Mouse (Mus musculus) T-helper 1 cell (primary cell): ENCODE data around the gene Gpc1.

Experiments used
- in situ Hi-C: fragments of 300-600 bp; cut with MboI, MseI; formaldehyde crosslinking; loops from one replicate; pipeline ENCODE4 v1.15.1; 2025; ENCODE audit warnings: high pct_unique_total_duplicates

Gene Gpc1

DNA sequence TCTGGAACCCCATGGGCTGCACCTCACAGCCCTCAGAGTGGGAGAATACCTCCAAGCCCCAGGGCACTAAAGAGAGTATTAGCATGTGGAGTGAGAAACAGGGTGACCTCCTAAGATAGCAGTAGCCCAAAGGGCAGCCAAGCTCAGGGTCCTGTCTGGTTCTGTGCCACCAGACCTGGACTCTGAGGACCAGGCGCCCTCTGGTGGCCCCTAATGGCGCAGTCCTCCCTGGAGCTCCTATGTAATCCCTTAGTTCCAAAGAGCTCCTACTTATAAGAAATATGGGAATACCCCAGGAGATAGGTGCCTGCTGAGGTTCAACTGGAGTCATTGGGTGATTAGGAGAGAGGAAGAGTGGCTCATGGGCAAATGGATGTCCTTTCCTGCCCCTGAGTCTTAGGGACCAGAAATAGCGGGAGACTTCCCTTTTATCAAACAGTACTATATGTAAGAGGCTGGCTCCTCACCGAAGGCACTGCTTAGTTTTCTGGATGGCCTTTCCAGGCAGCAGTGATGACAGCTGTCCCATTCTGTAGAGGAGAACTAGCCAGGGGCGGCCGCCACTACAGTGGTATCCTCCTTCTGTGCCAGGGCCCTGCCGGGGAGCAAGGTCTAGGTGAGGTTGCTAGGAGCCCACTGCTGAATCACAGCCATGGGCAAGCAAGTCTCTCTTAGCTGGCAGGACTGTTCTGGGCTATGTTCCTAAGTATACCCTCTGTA is 2.7 kb downstream of the Gpc1 start:
- in situ Hi-C loops, result no loop called here

DNA sequence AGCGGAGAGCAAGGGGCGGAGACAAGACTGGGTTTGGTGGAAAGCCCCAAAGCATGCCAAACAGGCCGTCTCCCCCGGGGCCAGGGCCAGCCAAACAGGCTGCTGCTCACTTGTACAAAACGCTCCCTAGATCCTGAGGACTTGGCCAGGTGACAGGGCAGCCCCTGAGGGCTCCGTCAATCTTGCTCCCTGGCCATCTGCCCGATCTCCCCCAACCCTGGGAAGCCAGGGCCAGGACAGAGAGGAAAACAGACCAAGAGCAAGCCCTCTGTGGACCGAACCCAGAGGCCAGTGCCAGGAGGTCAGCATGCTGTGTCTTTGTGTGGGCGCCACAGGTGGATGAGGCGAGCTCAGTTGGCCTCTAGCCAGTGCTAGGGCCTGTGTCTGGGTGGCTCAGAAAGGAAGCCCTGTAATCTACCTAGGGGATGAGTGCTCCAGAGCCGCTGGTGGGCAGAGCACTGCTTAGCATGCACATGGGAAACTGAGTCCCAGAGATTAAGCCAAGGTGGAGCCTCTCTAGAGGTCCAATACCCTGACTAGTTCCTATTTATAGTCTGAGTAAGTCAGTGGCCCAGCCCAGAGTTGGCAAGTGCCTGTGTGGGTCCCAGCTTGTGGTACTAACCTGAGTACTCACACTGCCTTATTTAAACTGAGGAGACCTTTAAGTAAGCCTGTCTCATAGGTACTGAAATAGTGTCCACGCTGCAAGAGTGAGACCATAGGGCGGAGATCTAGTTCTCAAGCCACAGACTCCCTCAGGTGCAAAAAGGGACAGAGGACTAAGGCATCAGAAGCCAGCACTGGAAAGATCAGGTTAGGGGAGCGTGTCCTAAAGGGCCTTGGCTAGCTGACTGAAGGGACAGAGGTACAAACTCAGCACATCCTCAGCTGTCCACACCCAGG is 6.7 kb downstream of the Gpc1 start:
- in situ Hi-C loops, result no loop called here

DNA sequence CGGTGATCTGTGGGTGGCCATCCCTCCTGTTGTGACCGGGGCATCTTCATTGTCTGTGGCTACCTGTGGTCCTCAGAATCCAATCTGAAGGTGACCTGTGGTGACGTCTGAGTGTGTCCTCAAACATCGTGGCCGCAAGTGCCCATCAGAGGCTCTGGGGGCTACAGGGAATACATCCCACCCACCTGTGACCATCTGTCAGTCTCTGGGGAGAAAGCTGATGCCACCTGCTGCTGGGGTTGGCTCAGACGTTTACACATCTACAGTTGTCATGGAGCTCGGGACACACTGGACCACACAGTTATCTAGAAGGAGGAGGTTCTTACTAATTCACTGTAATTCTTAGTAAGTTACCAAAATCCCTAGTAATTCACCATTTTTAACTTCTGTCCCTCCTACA is 7.8 kb downstream of the Gpc1 start:
- in situ Hi-C loops, result no loop called here

DNA sequence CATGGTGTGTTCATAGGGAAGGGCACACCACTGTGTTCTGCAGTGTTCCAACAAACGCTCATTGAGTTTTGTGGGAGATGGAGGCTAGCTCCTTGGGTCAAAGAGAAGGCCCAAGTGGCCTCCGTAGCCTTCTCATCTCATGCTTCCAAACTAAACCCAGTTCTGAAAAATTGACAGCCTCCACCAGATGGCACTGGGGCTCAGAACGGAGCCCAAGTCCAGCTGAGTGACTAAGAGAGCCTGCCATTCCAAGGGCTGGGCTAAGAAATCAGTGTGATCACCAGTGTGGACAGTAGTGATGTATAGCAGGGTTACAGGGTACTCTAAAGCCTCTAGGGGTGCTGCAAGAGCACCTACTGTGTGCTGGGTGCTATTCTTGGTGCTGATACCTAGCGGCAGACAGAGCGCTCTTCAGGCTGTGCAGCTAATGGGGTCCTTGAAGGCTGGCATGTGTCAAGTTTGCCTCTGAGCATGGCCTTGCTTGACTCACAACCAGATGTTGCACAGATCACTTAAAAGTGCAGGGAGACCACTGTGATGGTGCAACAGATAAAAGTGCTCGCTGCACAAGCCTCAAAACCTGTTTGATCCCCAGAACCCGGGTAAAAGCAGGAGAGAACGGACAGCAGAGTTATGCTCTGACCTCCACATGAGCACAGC is 8.9 kb downstream of the Gpc1 start:
- in situ Hi-C loops, result no loop called here

DNA sequence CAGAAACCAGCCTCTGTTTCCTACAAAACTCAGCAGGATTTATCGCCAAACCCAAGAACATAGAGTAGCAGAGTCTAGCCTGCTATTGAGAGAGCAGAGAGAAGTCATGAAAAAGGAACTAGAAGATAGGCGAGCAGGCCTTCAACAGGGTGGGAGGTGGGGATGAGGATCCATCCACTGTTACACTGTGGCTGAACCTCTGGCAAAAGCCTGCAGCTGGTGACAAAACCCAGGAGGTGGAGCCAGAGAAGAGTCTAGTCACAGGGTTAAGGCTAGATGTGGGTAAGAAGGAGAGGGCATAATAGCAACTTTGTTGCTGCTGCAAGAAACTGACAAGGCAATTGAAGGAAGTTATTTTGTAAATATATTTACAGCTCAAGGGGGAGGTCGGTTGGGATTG is 10.0 kb downstream of the Gpc1 start:
- in situ Hi-C loops, result no loop called here

- in situ Hi-C loops, result no loop called here
These were observed 14.4 kb downstream of the Gpc1 start for GRCm38 (mm10) chr1:92845889-92846288.

DNA sequence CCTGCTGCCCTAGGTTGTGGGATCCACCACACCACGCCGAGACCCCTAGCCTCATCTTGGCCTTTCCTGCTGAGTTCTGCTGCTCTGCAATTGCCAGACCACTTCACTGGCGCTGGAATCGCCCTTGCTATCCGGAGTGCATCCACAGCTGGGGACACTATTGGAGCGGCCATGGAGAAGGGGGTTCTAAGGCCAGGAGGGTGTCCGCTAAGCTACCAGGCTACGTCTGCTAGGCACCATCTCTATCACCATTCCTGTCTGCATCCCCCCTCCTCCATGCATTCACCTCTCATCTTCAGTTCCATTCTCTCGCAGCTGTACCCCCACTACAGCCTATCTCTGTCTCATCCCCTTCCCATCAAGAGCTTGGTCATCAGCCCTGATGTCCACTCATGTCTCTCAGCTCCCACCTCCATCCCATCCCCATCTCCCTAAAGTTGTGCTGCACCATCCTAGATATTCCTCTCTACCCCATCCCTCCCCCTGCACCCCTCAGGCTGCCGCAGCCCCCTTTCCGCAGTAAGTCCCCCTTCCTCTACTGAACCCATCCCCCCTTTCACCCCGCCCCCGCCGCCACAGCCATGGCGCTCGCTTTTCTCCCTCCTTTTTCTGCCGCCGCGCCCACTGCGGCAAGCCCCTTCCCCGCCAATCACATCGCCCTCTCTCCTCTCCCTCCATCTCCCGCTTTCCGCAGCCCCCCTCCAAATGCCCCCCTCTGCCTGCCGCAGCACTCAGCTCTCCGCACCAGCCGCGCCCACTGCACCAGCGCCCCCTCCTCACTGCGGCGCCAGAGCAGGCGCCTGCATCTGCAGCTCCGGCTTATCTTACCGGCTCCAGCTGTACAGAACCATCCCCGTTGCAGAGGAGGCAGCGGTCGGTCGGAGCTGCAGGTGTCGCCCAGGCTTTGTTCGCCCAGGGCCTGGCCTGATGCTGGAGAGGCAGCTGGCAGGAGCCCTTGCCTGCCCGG is 16.7 kb downstream of the Gpc1 start:
- in situ Hi-C loops, result no loop called here

GRCm38 (mm10) chr1:92849491-92849890 is 18.0 kb downstream of the Gpc1 start:
- in situ Hi-C loops, result no loop called here

DNA sequence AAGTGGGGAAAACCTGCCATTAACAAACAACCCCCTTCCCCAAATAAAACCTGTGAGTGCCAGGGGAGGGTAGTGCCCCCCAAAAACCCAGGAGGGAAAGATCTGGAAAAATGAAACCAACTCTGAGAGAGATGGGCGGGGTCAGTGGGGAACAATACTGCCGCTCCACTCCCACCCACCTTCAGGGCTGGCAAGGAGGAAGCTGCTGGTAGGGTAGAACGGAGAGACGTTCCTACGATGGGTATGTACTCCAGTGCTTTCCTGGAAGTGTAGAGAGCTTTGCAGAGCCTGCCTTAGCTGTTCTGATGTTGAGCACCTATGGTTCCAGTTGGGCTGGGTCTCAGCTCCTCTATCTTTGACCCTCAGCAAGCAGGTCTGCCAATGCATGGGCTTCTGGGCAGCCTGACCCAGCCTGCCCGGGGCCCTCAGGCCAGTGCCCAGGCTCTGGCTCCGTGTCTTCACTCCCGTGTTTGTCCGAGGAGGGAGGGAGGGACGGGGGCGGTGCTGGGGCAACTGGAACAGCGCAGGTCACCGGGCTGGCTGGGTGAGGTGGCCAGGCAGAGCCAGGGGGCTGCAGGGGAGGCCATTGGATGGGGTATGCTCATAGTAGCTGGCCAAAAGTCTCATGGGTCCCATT is 18.6 kb downstream of the Gpc1 start:
- in situ Hi-C loops, result loop anchor here (10.0 kb wide), 1 partner anchor 1725 kb away; no protein-coding TSS in a partner anchor

DNA sequence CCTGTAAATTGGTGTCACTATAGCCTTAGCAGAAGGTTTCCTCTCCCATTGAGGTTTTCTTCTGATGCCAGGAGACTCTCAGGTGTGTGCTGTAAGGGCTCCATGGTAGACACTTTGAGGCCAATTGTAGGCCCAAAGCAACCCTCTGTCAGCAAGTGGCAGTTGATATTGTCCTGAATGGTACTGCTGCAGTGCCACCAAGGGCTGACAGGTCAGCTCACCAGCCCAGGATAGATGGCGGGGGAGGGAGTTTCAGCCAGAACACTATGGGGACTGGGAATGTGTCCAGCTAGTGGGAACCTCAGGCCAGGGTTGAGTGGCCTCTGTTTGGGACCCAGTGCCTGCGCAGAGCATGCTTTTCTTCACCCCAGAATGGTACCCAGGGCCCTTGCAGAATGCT is 21.0 kb downstream of the Gpc1 start:
- in situ Hi-C loops, result loop anchor here (10.0 kb wide), 1 partner anchor 1728 kb away; no protein-coding TSS in a partner anchor

GRCm38 (mm10) chr1:92861503-92861902 is 30.1 kb downstream of the Gpc1 start:
- in situ Hi-C loops, result no loop called here

- in situ Hi-C loops, result no loop called here
These were observed 31.8 kb downstream of the Gpc1 start for GRCm38 (mm10) chr1:92863268-92863667.

- in situ Hi-C loops, result no loop called here
These were observed 34.7 kb downstream of the Gpc1 start for GRCm38 (mm10) chr1:92866170-92866569.

- in situ Hi-C loops, result no loop called here
These were observed 38.5 kb downstream of the Gpc1 start for GRCm38 (mm10) chr1:92869985-92870384.

- in situ Hi-C loops, result no loop called here
These were observed 41.2 kb downstream of the Gpc1 start for GRCm38 (mm10) chr1:92872666-92873065.

GRCm38 (mm10) chr1:92874011-92874410 is 42.6 kb downstream of the Gpc1 start:
- in situ Hi-C loops, result no loop called here

- in situ Hi-C loops, result no loop called here
These were observed 44.1 kb downstream of the Gpc1 start for GRCm38 (mm10) chr1:92875360-92876111.

DNA sequence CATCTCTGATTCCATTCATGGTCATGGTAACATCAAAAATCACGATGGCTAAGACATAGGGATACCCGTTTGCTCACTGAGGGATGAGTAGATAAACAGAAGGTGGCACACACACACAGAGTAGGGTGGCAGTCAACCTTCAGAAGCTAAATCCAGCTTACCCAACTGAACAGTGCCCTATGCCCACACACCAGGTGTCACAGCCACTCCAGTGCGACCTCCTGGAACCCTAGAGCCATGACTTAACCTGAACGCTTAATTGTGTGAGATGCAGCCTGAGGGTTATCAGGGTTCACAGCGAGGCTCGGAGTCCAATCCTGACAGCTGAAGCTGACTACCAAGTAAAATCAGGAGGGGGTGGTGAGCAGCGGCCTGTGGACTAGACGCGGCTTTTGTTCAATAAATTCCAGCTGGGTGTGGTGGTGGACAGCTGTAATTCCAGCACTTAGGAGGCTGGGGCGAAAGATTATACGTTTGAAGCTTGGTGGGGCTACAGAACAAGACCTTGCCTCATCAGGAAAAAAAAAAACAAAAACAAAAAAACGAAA is 46.1 kb downstream of the Gpc1 start:
- in situ Hi-C loops, result no loop called here

- in situ Hi-C loops, result no loop called here
These were observed 46.8 kb downstream of the Gpc1 start for GRCm38 (mm10) chr1:92878066-92878741.
